Mouse (Mus musculus): ENCODE measurements around the gene Gpr157. TPM values are rescaled to one million over a fixed set of nuclear protein-coding genes. Genes with fewer than 3 reads are reported as not detected.
"Not testable (repeated sequence)": the region's sequence is repeated elsewhere in the genome, so short reads cannot be mapped to it uniquely, and the experiment has no call there.

The Gpr157 gene
- total RNA-seq (2021): 1.1 and 1.7 TPM in 2 replicates
- long read RNA-seq, full-length matches to known transcripts: 1 of 3 reads
- long read RNA-seq, partial matches to known transcripts: 0 of 3 reads
- long read RNA-seq, other reads (novel, unspliced or antisense): 2 of 3 reads

- DNase-seq: peak; percentile 93
Measured at GRCm38 (mm10) chr4:150087161-150087889, at the start of gene Gpr157. Gene Gpr157, plus strand, starts transcription at chr4:150087365.

GRCm38 (mm10) chr4:150038533-150038932 lies 48.6 kb upstream of the Gpr157 start:
- DNase-seq: no peak

GRCm38 (mm10) chr4:150040003-150040581 lies 47.1 kb upstream of the Gpr157 start:
- DNase-seq: no peak

- DNase-seq: not testable (repeated sequence)
Measured at GRCm38 (mm10) chr4:150040856-150041255, 46.3 kb upstream of the Gpr157 start.

GRCm38 (mm10) chr4:150041346-150042110 lies 45.6 kb upstream of the Gpr157 start:
- no peak for DNase-seq

- no peak for DNase-seq
Measured at GRCm38 (mm10) chr4:150043591-150043990, 43.6 kb upstream of the Gpr157 start.

- peak; percentile 72 for DNase-seq
Measured at GRCm38 (mm10) chr4:150048038-150048437, 39.1 kb upstream of the Gpr157 start.

- DNase-seq: peak; percentile 28
Measured at GRCm38 (mm10) chr4:150048478-150049156, 38.5 kb upstream of the Gpr157 start.

GRCm38 (mm10) chr4:150049157-150049513 lies 38.0 kb upstream of the Gpr157 start:
- no peak for DNase-seq

- no peak for DNase-seq
Measured at GRCm38 (mm10) chr4:150049564-150050226, 37.5 kb upstream of the Gpr157 start.

- no peak for DNase-seq
Measured at GRCm38 (mm10) chr4:150051514-150051913, 35.7 kb upstream of the Gpr157 start.

- no peak for DNase-seq
Measured at GRCm38 (mm10) chr4:150052380-150052779, 34.8 kb upstream of the Gpr157 start.

GRCm38 (mm10) chr4:150056171-150056570 lies 31.0 kb upstream of the Gpr157 start:
- DNase-seq: no peak

- no peak for DNase-seq
Measured at GRCm38 (mm10) chr4:150057722-150058121, 29.4 kb upstream of the Gpr157 start.

GRCm38 (mm10) chr4:150059841-150060468 lies 27.2 kb upstream of the Gpr157 start:
- no peak for DNase-seq

GRCm38 (mm10) chr4:150060469-150061170 lies 26.5 kb upstream of the Gpr157 start:
- DNase-seq: no peak

- no peak for DNase-seq
Measured at GRCm38 (mm10) chr4:150061432-150062225, 25.5 kb upstream of the Gpr157 start.

- no peak for DNase-seq
Measured at GRCm38 (mm10) chr4:150066706-150067323, 20.4 kb upstream of the Gpr157 start.

GRCm38 (mm10) chr4:150068216-150068615 lies 18.9 kb upstream of the Gpr157 start:
- DNase-seq: no peak

Data from adrenal gland, postnatal 25 days (tissue).